Mouse (Mus musculus) adrenal gland, postnatal 10 days (tissue): Measurements from ENCODE around the gene Minos1. TPM values are rescaled to one million over a fixed set of nuclear protein-coding genes. Genes with fewer than 3 reads are reported as not detected.

ENCODE experiments used
- DNase-seq: peaks from one replicate; pipeline ENCODE4 v3.0.0; 2021; ENCODE audit warnings: mixed read lengths
- total RNA-seq, 2 experiments: library from RNA; stranded (reverse); gene quantifications; 2 replicates each; pipeline ENCODE4 v1.2.3; 2021

Minos1 gene
- total RNA-seq, 2 experiments from 2014 or later: 572 to 632 TPM

DNA sequence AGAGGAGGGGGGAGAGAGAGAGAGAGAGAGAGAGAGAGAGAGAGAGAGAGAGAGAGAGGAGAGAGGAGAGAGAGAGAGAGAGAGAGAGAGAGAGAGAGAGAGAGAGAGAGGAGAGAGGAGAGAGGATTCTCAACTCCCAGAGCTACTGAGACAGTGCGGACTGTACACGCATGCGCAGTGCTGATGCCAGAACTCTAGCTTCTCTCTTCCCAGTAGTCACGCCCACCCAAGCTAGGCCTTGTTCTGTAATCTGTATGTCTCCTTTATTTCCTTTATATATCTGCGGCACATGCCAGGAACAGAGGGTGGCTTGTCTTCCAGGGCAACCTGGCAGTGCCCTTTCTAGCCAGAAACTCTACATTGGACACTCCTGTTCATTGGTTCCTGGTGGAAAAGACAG lies 66.1 kb downstream of the Minos1 start:
- DNase-seq: no peak

GRCm38 (mm10) chr4:139059569-139059968 lies 71.3 kb downstream of the Minos1 start:
- DNase-seq: peak; percentile 83

DNA sequence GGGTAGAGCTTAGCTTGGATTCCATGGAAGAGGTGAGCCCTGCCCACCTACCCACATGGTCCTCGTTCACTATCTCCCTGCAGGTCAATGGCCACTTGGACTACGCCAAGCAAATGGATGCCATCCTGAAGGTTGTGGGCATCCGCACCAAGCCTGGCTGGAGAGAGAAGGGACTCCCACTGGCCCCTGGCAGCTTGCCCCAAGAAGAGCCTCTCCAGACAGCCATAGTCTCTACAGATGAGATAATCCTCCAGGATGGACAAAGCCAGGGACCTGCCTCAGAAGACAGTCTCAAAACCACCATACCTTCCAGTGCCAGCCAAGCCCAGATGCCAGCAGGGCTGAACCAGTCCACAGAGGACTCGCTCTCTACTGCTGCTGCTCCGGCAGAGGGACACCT lies 72.9 kb downstream of the Minos1 start:
- no peak for DNase-seq

DNA sequence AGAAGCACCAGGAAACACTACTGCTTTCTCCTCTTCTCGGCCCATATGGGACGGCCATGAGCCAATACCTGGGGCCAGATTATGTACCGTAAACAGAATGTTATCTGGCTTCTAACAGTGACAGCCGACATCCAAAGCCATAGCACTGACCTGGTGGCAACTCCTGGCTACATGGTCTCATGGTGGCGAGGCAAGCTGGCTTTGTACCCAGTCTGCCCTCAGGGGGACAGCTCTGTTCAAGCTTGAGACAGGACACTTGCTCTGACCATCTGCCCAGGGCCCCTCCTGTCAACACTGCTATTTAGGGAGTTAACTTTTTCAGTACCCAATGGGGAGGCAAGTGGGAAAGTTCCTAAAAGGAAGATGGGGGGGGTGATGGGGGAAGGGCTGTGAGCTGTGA lies 73.6 kb downstream of the Minos1 start:
- no peak for DNase-seq

DNA sequence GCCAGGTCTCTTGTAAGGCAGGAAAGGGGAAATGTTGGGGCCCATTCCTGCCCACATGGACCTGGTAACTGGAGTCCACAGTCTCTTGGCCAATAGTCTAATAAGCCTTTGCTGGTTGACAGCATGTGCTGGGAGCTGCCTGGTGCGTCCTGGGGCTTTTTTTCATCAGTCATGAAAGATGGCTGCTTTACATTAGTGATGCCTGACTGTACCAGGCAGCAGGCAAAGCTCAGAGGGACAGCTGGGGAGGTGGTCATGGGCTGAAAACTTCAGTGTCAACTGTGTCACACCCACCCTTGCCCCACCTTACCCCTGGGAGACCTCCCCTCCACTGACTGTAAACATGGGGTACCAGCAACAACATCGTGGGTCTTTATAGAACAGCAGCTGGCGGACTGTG lies 75.2 kb downstream of the Minos1 start:
- DNase-seq: no peak

- peak; percentile 79 for DNase-seq
These were observed 75.6 kb downstream of the Minos1 start for GRCm38 (mm10) chr4:139055336-139055735.

- DNase-seq: no peak
These were observed 76.5 kb downstream of the Minos1 start for GRCm38 (mm10) chr4:139054300-139054923.

DNA sequence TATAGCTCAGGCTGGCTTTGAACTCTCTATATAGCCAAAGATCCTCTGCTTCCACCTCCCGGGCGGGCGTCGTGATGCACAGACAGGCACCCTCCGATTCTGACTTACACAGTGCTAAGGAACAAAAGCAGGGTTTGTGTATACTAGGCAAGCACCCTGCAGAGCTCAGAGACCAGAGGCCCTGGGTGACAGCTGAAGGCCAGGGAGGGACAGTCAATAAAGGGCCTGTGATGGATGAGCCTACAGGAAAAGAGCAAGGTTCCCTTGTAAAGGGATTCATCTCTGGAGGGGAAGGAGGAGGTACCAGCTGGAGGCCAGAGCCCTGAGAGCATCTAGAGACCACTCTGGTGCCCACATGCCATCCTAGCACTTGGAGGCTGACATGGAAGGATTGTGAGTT lies 77.5 kb downstream of the Minos1 start:
- DNase-seq: peak; percentile 30

- DNase-seq: no peak
These were observed 78.1 kb downstream of the Minos1 start for GRCm38 (mm10) chr4:139052796-139053195.

Other genes starting within 250 kb of the Minos1 start
- 1 to 10 TPM; 7.1 to 8.2 TPM for gene Otud3, start 217.2 kb downstream of the Minos1 start, total RNA-seq
- gene Rnf186, start 164.0 kb downstream of the Minos1 start, total RNA-seq: not detected
- gene Tmco4, start 158.2 kb downstream of the Minos1 start, total RNA-seq: 10 to 100 TPM; 14.7 to 15.0 TPM
- under 1 TPM in 1 of 2 experiments, not detected in 1; 0.45 TPM for gene Htr6, start 55.5 kb downstream of the Minos1 start, total RNA-seq
- gene Nbl1, start 38.1 kb downstream of the Minos1 start, total RNA-seq: 10 to 100 TPM; 39.7 to 40.9 TPM
- gene Capzb, start 61.8 kb upstream of the Minos1 start, total RNA-seq: 100 to 1,000 TPM; 323 to 342 TPM
- gene Pqlc2, start 179.6 kb upstream of the Minos1 start, total RNA-seq: 1 to 10 TPM; 8.0 to 8.7 TPM
- gene Akr7a5, start 179.6 kb upstream of the Minos1 start, total RNA-seq: 10 to 100 TPM; 65.6 to 67.0 TPM
- gene Mrto4, start 221.5 kb upstream of the Minos1 start, total RNA-seq: 10 to 100 TPM; 55.0 to 56.4 TPM
- gene Emc1, start 221.5 kb upstream of the Minos1 start, total RNA-seq: 10 to 100 TPM; 37.2 to 47.6 TPM
- gene Ubr4, start 221.5 kb upstream of the Minos1 start, total RNA-seq: 100 to 1,000 TPM; 104 to 136 TPM